In the genomic region with DNA sequence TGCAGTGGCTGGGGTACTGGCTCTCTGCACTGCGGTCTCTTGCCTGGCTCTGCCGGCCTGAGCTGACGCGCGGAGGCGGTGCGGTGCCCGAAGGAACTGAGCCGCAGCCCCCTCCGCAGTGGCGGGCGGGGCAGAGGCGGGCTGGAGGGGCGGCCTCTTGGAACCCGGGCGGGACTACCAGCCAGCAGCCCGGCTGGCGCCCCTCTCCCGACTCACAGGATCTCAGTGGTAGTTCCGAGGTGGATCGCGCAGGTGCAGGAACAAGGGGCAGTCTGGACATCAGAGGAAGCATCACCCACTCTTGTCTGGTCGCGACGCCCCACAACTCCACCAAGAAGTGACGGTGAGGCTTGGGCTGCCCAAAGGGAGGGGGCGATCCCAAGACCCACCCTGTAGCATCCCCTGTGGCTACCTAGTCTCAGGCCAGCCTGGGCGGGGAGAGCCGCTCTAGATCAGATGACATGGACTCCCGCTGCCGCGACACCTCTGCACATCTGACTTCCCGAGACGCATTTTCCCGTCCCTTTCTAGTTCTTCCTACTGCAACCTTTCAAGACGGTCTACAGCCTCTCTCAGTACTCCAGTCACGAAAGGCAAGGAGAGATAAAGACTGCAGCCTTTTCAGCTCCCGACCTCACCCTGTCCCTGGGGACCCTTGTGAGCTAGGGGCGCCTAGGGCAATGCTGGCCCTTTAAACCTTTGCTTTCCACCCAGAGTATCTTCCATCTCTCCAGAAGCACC, we compare ENCODE assay signal across 8 mouse cellular contexts. TPM values are rescaled to one million over a fixed set of nuclear protein-coding genes. Genes with fewer than 3 reads are reported as not detected.
DNase-seq lines count a peak whose midpoint lies in the region; ATAC-seq and TF ChIP-seq lines count a peak whose summit lies in the region.

No protein-coding gene starts in this region.

- H3K27me3 ChIP-seq in spleen, adult 2 months (ENCODE audit: control insufficient read depth, insufficient read depth, low read length): peaks cover 15% of the 10 kb centered on the region
- H3K27me3 ChIP-seq in midbrain, embryonic 11.5 days (ENCODE audit: control insufficient read depth, insufficient read depth, low read length): peaks cover 43% of the 10 kb centered on the region

- WGBS in spleen, adult 2 months: under 1% methylated on average over 39 of the region's 39 CpGs
- 1% methylated on average over 39 of the region's 39 CpGs for WGBS in midbrain, embryonic 11.5 days

- no peak for TF ChIP-seq POLR2A in spleen, adult 2 months (IDR thresholded peaks at IDR 0.05; ENCODE audit: low read depth, low read length)

- peak; percentile 83 for ATAC-seq in midbrain, embryonic 11.5 days (ENCODE audit: low FRiP score)

- H3K36me3 ChIP-seq in spleen, adult 2 months (ENCODE audit: control insufficient read depth, insufficient read depth, low read length): no peaks in the 10 kb centered on the region
- H3K36me3 ChIP-seq in midbrain, embryonic 11.5 days (ENCODE audit: control insufficient read depth, insufficient read depth, low read length): no peaks in the 10 kb centered on the region

- peak overlapping the region; percentile 50 for H3K9ac ChIP-seq in midbrain, embryonic 11.5 days (ENCODE audit: low read length)

- peak overlapping the region; percentile 17; the same call in 1 of the 2 replicates for H3K4me3 ChIP-seq in spleen, adult 2 months (ENCODE audit: extremely low read depth, insufficient read depth, insufficient read length)
- peak overlapping the region; percentile 65 for H3K4me3 ChIP-seq in layer of hippocampus, adult 2 months
- peak overlapping the region; percentile 50 for H3K4me3 ChIP-seq in midbrain, embryonic 11.5 days (ENCODE audit: low read depth, low read length)

- no peak overlapping the region for H3K27ac ChIP-seq in spleen, adult 2 months (ENCODE audit: insufficient read depth, low read length)
- H3K27ac ChIP-seq in layer of hippocampus, adult 2 months: peak overlapping the region; percentile 65; the same call in 1 of the 2 replicates
- no peak overlapping the region for H3K27ac ChIP-seq in midbrain, embryonic 11.5 days (ENCODE audit: low read depth, low read length)

- DNase-seq in spleen, adult 2 months (ENCODE audit: low read depth in 1 of 2, low spot score in 2 of 2): no peak
- no peak for DNase-seq in spleen, postnatal 10 days (ENCODE audit: low spot score in 2 of 2)
- peak; percentile 45 for DNase-seq in cerebellum, adult 8-10 months
- DNase-seq in frontal cortex, postnatal 14 days (ENCODE audit: low spot score in 2 of 2): peak; percentile 31 to 44
- peak in 1 of 2 experiments; percentile 36 for DNase-seq in layer of hippocampus, adult 2 months (ENCODE audit: low spot score in 2 of 2)
- peak; percentile 95 for DNase-seq in midbrain, embryonic 11.5 days (ENCODE audit: low spot score, missing footprints)
- peak; percentile 56 for DNase-seq in testis, postnatal 10 days (ENCODE audit: low spot score)
- DNase-seq in gastrocnemius, postnatal 4 days (ENCODE audit: low spot score in 2 of 2): no peak

- TF ChIP-seq CTCF in spleen, adult 2 months (IDR thresholded peaks at IDR 0.05; ENCODE audit: extremely low read depth, insufficient read depth, insufficient read length, insufficient replicate concordance): no peak
- no peak for TF ChIP-seq CTCF in layer of hippocampus, adult 2 months (conservative IDR thresholded peaks at IDR 0.05)

- peak overlapping the region; percentile 87 for H3K4me2 ChIP-seq in midbrain, embryonic 11.5 days

- H3K4me1 ChIP-seq in spleen, adult 2 months (ENCODE audit: control insufficient read depth, insufficient read depth, insufficient read length): peaks cover 3% of the 10 kb centered on the region; the same call in 1 of the 2 replicates
- H3K4me1 ChIP-seq in midbrain, embryonic 11.5 days (ENCODE audit: control insufficient read depth, insufficient read depth, low read length): peaks cover 13% of the 10 kb centered on the region

- H3K9me3 ChIP-seq in midbrain, embryonic 11.5 days (ENCODE audit: control insufficient read depth, low read length): no peaks in the 10 kb centered on the region

RNA-seq across cellular contexts. Expression of gene Vwa5b2, which starts 0.8 kb away (rescaled TPM):
- polyA plus RNA-seq in spleen, adult 2 months (2012; rRNA removed): 0.07 TPM in 1 of 2 replicates, not detected in the other
- 10 to 100 TPM; 25.2 to 27.2 TPM for total RNA-seq in layer of hippocampus, adult 2 months (2021)
- 1.6 and 2.5 TPM in 2 replicates for polyA plus RNA-seq in midbrain, embryonic 11.5 days (2014; fragmentation: Nextera tagmentation; extraction: Ambion mirVana)
- under 1 TPM; 0.05 to 0.66 TPM for total RNA-seq in gastrocnemius, postnatal 4 days (2021)

RNA-seq across cellular contexts. Expression of gene Eef1akmt4, which starts 21.3 kb away (rescaled TPM):
- polyA plus RNA-seq in spleen, adult 2 months (2012; rRNA removed): 9.2 and 10.8 TPM in 2 replicates
- total RNA-seq in layer of hippocampus, adult 2 months (2021): 1 to 10 TPM; 2.4 to 3.2 TPM
- polyA plus RNA-seq in midbrain, embryonic 11.5 days (2014; fragmentation: Nextera tagmentation; extraction: Ambion mirVana): 25.6 and 26.6 TPM in 2 replicates
- total RNA-seq in gastrocnemius, postnatal 4 days (2021): 1 to 10 TPM; 8.2 to 8.8 TPM

RNA-seq across cellular contexts. Expression of gene Gm49333, which starts 21.3 kb away (rescaled TPM):
- 0.02 TPM in 1 of 2 replicates, not detected in the other for polyA plus RNA-seq in spleen, adult 2 months (2012; rRNA removed)
- not detected for total RNA-seq in layer of hippocampus, adult 2 months (2021)
- 0.50 TPM in 1 of 2 replicates, not detected in the other for polyA plus RNA-seq in midbrain, embryonic 11.5 days (2014; fragmentation: Nextera tagmentation; extraction: Ambion mirVana)
- not detected for total RNA-seq in gastrocnemius, postnatal 4 days (2021)

RNA-seq across cellular contexts. Expression of gene Alg3, which starts 21.4 kb away (rescaled TPM):
- polyA plus RNA-seq in spleen, adult 2 months (2012; rRNA removed): 18.5 and 19.6 TPM in 2 replicates
- total RNA-seq in layer of hippocampus, adult 2 months (2021): 10 to 100 TPM in 1 of 2 experiments, 1 to 10 TPM in 1; 9.7 to 15.4 TPM
- polyA plus RNA-seq in midbrain, embryonic 11.5 days (2014; fragmentation: Nextera tagmentation; extraction: Ambion mirVana): 54.6 and 55.1 TPM in 2 replicates
- total RNA-seq in gastrocnemius, postnatal 4 days (2021): 10 to 100 TPM in 1 of 2 experiments, 1 to 10 TPM in 1; 8.7 to 11.0 TPM

RNA-seq across cellular contexts. Expression of gene Camk2n2, which starts 31.0 kb away (rescaled TPM):
- polyA plus RNA-seq in spleen, adult 2 months (2012; rRNA removed): 1.3 and 1.4 TPM in 2 replicates
- 10 to 100 TPM; 69.1 to 84.4 TPM for total RNA-seq in layer of hippocampus, adult 2 months (2021)
- polyA plus RNA-seq in midbrain, embryonic 11.5 days (2014; fragmentation: Nextera tagmentation; extraction: Ambion mirVana): 4.9 and 5.2 TPM in 2 replicates
- 1 to 10 TPM; 2.1 to 2.3 TPM for total RNA-seq in gastrocnemius, postnatal 4 days (2021)

Comparison
In these comparisons a context has a peak if more than half of its experiments do, and no peak if none do; other contexts are left out.
1. DNase-seq: peak in cerebellum, adult 8-10 months (single experiment), frontal cortex, postnatal 14 days (2 of 2), midbrain, embryonic 11.5 days (single experiment) and testis, postnatal 10 days (single experiment); none in spleen, adult 2 months (0 of 2), spleen, postnatal 10 days (0 of 2) and gastrocnemius, postnatal 4 days (0 of 2).
2. RNA of gene Vwa5b2, which starts 0.8 kb away (total RNA-seq): 25.2 to 27.2 TPM in layer of hippocampus, adult 2 months; 0.05 to 0.66 TPM in gastrocnemius, postnatal 4 days; every median in the first group is over 10 times any median in the second.
3. Peak in every context shown above with its lines, with median percentiles within 50 percentile points of each other: H3K4me3 ChIP-seq.